Mouse (Mus musculus): ENCODE measurements around the gene Epm2aip1.

DNA sequence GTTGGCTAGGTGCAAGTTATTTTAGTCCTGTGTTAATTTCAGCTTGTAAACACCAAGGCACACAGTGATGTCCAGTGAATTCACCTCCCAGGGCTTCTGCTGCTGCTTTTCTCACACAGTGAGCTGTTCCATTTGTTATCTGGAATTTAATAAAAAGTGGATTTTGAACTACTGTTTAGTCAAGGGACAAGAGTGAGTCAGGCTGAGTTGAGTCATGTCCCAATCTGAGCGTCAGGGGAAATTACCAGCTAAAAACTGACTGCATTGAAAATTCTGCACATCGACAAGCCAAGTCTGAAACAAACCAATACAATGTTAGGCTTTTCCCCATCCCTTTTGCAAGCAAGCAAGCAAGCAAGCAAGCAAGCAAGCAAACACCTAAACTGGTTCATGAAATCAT, 53.2 kb downstream of the Epm2aip1 start:
- no peak for TF ChIP-seq CTCF (IDR thresholded peaks at IDR 0.05; ENCODE audit: control insufficient read depth, insufficient read depth, insufficient read length)
- TF ChIP-seq MAX (IDR thresholded peaks at IDR 0.05) = no peak
- TF ChIP-seq USF1 (IDR thresholded peaks at IDR 0.05; ENCODE audit: low read depth) = no peak
- TF ChIP-seq MYOG (IDR thresholded peaks at IDR 0.05; ENCODE audit: control insufficient read depth, extremely low read depth, insufficient read length) = no peak

Data from C2C12 (cell line).